Mouse (Mus musculus) liver, embryonic 14.5 days (tissue): Measurements from ENCODE around the gene Socs3.

ENCODE experiments used
- CTCF ChIP-seq: IDR thresholded peaks from 2 replicates; pipeline ENCODE4 v1.5.1; 2016; ENCODE audit warnings: antibody characterized with exemption, low read depth, control low read depth
- EP300 ChIP-seq: IDR thresholded peaks from 2 replicates; pipeline ENCODE4 v1.6.1; 2016; ENCODE audit warnings: antibody characterized with exemption, low read depth

GRCm38 (mm10) chr11:118007460-118008143, 37.8 kb upstream of the Socs3 start:
- TF ChIP-seq CTCF (no peak), EP300 (0 out of 2 replicates have a peak, but pooled peaks have one; percentile 20)
